Mouse (Mus musculus) heart, postnatal 0 days (tissue): ENCODE results near the gene Aup1.

Source experiments
- CTCF ChIP-seq: IDR thresholded peaks from 2 replicates; pipeline ENCODE4 v1.5.1; 2016; ENCODE audit warnings: antibody characterized with exemption, control low read depth, low read depth
- EP300 ChIP-seq: IDR thresholded peaks from 2 replicates; pipeline ENCODE4 v1.6.1; 2016; ENCODE audit warnings: antibody characterized with exemption, low read depth

GRCm38 (mm10) chr6:83043561-83043960, 10.8 kb upstream of the Aup1 start:
- TF ChIP-seq EP300: no peak
- TF ChIP-seq CTCF: no peak
